Mouse (Mus musculus): ENCODE measurements at regions not wholly inside any gene's neighbourhood (a gene's known extent, or its start where the extent isn't known, plus 50 kb on each side); places are given as distances from the start of the nearest gene placed in this dataset.

DNA sequence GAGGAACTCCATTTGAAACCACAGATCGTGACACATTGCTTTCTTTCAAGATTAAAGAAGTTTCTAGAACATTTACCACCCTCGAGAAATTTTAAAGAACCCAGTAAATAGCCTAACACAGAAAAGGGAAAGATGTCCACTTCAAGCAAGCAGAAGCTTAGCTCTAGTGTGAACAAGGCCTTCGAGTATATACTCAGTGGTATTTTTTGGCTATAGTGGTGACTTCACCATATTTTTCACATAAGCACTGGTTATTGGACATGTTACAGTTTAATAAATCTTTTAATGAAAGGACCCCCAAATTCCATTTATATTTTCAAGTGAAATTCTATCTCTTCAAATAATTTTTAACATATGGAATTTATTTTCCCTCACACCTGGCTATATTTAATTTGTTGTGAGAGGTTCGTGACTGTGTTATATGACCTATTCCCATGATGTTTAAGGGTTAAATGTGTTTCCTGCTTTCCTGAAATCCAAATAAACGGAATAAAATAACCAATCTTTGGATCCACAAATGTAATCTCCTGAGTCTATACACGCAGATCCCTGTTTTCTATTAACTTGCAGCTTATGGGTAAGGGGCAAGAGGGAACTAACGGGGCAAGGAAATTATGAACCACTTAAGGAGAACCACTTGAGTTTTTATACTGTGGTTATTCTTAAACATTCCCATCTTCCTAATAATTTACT lies 60.6 kb upstream of the Tas2r134 start:
- no peak for DNase-seq (ENCODE audit: low spot score)

GRCm38 (mm10) chr2:51563881-51564280 lies 63.4 kb upstream of the Tas2r134 start:
- no peak for DNase-seq (ENCODE audit: low spot score)

GRCm38 (mm10) chr2:51563240-51563639 lies 64.1 kb upstream of the Tas2r134 start:
- DNase-seq (ENCODE audit: low spot score) = no peak

DNA sequence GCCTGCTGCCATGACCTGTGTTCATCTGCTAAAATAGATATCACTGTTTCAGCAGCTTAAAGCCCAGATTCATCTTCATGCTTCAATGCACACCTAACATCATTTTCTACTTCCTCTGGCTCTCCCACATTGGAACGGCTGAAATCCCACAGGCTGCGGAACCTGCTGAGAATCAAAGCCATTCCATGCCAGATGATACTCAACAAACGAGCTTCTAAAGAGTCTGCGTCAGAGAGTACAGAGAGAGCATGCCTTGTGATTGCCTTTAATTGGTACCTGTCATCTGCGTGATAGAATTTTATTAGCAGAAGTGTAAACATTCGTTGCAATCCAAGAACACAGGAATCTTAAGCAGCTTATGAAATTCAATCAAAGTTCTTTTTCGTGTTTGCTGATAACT lies 76.4 kb upstream of the Tas2r134 start:
- no peak for DNase-seq (ENCODE audit: low spot score)

GRCm38 (mm10) chr2:51549125-51549524 lies 78.2 kb upstream of the Tas2r134 start:
- no peak for DNase-seq (ENCODE audit: low spot score)

DNA sequence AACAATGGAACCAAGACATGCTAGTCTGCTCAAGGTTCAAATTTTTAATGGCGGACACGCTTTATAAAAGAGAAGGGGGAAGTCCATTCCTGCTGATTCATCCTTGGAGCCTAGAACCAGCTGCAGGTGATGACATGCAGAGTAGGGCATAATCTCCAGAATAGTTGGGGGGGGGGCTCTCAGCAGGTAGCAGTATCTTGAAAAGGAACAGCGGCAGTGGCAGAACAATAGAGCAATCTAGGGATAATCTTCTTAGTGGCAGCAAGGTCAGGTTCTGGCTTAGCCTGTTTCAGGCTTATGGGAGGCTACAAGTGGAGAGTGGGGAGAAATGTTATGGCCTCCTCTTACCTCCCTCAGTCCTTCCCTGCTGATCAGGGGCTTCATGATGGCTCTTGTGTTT lies 81.1 kb upstream of the Tas2r134 start:
- no peak for DNase-seq (ENCODE audit: low spot score)

DNA sequence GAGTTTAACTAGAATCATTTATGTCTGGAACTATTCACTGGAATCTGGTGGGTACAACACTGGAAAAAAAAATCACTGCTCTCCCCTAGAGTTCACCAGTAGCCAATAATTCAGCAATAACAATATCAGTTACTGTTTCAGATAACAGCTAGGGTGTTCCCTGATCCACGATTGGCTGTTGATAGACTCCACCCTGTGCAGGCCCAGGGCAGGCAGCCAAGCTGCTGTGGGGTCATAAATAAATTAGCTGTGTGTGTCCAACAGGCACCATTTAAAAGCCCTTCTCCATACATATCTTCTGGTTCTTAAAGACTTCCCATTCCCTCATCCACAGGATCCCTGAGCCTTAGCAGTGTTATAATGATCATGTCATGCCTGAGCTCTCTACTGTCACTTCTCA lies 83.4 kb upstream of the Tas2r134 start:
- DNase-seq (ENCODE audit: low spot score) = no peak

GRCm38 (mm10) chr2:51542272-51542671 lies 85.0 kb upstream of the Tas2r134 start:
- DNase-seq (ENCODE audit: low spot score) = no peak

GRCm38 (mm10) chr2:51532709-51533414 lies 94.4 kb upstream of the Tas2r134 start:
- DNase-seq (ENCODE audit: low spot score) = no peak

GRCm38 (mm10) chr2:51531106-51531839 lies 96.0 kb upstream of the Tas2r134 start:
- no peak for DNase-seq (ENCODE audit: low spot score)

DNA sequence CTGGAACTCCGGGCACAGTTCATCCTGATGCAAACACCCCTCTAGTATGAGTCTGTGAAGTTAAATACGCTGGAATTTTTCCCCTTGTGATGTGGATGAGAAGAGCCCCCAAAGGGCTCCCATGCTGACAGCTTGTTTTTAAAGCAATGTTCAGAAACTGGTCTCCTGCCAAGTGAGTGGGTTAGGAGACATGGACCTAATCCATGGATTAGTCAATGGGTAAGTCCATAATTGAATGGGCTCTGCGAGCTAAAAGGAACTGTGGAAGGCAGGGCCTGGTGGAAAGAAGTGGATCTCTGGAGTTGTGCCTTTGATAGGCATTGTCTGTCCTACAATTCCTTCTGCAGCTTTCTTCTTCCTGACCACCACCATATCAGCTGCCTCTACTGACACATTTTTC lies 104.5 kb upstream of the Tas2r134 start:
- no peak for DNase-seq (ENCODE audit: low spot score)

- no peak for DNase-seq (ENCODE audit: low spot score)
These were observed 117.9 kb upstream of the Tas2r134 start for GRCm38 (mm10) chr2:51509220-51510011.

DNA sequence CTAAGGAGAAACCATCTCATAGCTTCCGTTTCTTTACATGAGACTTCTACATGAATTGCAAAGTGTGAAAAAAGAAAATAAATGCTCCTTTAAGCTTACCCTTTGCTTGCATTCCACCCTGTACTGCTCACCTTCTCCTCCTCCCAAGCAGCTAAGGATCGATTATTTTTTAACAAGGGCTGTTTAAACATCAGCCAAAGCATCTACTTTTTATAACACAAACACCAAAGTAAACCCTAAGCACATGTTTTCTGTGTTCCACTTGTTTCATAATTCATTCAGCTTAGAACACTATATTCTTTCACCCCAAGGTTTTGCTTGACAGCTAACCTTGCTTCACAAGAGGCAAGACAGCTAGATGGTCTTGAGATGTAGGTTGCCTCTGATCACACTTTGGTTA lies 129.4 kb upstream of the Tas2r134 start:
- DNase-seq (ENCODE audit: low spot score) = no peak

- DNase-seq (ENCODE audit: low spot score) = no peak
These were observed 153.6 kb upstream of the Tas2r134 start for GRCm38 (mm10) chr2:51473753-51474152.

DNA sequence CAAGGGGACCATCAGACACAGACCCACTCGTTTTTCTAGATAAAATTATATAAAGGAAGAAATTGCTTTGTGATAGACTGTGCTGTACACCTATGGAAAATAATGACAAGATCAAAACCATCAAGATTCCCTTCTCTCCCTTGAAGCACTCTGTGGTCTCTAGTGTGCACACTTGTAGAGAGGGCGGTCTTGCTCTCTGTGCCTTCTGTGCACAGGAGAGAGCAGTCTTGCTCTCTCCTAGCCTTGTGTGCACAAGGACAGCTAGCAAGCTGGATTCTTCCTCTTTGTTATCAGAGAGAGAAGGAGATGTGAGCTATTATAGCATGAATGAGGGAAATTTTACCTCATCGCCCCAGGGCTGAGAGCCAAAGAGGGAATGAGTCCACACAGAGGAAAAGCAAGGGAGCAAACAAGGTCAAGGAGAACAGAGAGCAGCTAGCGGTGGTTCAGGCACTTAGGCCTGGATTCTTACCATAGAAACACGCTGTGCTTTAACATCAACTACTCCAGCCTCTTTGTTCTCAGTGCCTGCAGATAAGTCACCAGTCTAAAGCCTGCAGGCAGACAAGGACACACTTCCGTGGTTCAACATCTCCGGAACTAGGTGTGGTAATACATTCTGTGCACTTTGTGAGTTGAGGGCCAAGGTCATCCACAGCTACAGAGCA lies 160.2 kb upstream of the Tas2r134 start:
- no peak for DNase-seq (ENCODE audit: low spot score)

GRCm38 (mm10) chr2:51466003-51466402 lies 161.3 kb upstream of the Tas2r134 start:
- no peak for DNase-seq (ENCODE audit: low spot score)

DNA sequence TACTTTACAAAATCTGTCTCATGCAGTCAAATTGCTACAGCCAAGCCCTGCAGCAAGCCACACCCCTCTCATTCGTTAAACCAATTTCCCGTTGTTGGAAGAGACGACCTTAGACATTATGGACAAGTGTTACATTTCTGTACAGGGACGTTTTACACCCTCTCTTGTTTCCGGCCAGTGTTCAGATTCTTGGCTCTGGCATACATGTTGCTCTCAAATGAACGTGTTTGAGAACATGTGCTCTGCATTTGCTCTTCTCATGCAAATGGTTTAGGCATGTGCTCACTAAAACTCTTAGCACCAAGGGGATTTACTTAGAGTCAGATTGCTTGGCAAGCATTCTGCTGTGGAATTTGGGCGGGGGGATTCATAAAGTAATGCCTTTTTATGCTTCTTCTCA lies 161.7 kb upstream of the Tas2r134 start:
- DNase-seq (ENCODE audit: low spot score) = no peak

DNA sequence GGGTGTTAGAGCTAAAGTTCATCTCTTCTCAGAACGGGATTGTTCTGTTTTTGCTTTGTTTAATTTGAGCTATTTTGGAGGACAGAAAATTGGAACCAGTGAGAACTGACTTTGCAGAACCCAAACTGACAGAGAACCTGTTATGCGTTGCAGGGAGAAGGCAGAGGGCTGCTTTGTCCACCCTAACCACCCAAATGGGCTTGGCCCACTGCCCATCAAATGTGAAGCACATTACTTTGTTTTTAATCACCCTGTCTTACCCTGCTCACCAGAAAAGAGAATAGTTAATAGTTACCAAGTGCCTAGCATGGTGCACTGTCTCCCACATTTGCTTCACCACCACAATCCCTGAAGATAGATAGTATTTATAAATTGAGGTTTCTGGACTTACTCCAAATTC lies 163.0 kb upstream of the Tas2r134 start:
- no peak for DNase-seq (ENCODE audit: low spot score)

- no peak for DNase-seq (ENCODE audit: low spot score)
These were observed 166.4 kb upstream of the Tas2r134 start for GRCm38 (mm10) chr2:51460896-51461295.

DNA sequence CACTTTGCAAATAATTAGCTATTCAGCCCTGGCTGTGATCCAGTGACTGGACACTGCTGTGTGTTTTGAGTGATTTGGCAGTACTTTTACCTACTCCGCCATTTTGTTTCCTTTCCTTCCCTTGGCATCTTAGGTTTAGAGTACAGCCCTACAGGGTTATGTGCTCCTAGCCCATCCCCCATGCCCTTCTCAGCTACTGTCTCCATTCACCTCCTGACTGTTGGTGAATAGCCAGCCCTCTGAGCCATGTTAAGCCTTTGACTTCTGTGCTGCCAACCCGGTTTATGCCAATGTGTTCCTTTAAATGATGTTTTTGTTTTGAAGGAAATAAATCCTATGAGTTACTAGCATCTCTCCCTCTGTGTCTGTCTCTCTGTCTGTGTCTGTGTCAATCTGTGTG lies 167.8 kb upstream of the Tas2r134 start:
- DNase-seq (ENCODE audit: low spot score) = no peak

GRCm38 (mm10) chr2:51457717-51458116 lies 169.6 kb upstream of the Tas2r134 start:
- no peak for DNase-seq (ENCODE audit: low spot score)

DNA sequence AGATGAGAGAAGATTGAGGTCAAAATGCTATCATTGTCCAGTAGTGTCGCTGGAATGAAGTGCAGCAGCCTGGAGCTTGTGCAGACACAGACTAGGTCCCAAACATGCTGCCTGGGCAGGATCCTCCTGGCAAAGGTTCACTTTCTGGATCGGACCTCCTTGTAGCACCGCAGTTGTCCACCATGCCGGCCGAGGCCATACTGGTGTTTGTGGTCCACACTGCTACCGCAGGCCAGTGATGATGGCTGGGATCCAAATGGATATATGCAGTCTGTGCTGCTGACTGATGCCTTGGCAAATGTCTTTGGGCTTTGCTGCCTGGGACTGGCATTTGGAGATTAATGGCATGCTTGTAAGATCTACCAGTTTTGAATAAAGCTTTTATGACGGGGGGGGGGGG lies 174.5 kb upstream of the Tas2r134 start:
- no peak for DNase-seq (ENCODE audit: low spot score)

Measured in c-Kit-positive CD71-positive TER-119-positive erythroid progenitor cells, embryonic 14.5 days (primary cell).